Mouse (Mus musculus): ENCODE measurements around the gene Car1. TPM values are rescaled to one million over a fixed set of nuclear protein-coding genes. Genes with fewer than 3 reads are reported as not detected.

The Car1 gene
- total and polyA plus RNA-seq, 3 experiments: 1,720 to 6,361 (median 4,374) TPM

DNA sequence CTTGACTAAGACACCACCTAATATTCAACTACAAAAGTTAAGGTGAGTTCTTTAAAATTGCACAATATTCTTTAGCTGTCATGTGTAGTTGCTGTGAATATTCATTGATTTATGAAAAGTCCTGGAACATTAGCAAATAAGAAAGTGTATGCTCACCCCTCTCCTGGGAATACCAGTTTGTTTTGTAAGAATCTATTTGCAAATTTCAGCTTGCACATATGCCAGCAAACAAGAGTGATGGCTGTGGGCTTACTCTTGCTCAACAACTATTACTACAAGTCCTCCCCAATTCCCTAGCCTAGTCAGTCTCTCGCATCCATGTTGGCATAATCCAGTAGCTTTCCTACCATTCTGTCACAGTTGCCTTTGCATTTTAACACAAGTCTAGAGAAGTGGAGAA lies 52.5 kb downstream of the Car1 start:
- Histone ChIP-seq H3K4me3 (ENCODE audit: control insufficient read depth in 1 of 2, insufficient read depth in 1 of 2, low read depth in 2 of 2, low read length in 2 of 2) (no peak overlapping the region), H3K4me1 (ENCODE audit: control insufficient read depth in 1 of 2, insufficient read depth in 2 of 2, low read length in 2 of 2) (no peaks in the 10 kb centered on the region), H3K9ac (ENCODE audit: control insufficient read depth, low read depth, low read length, poor library complexity, severe bottlenecking) (no peak overlapping the region), H3K36me3 (ENCODE audit: control insufficient read depth in 1 of 2, insufficient read depth in 2 of 2, low read length in 2 of 2) (no peaks in the 10 kb centered on the region), H3K27me3 (ENCODE audit: control insufficient read depth in 1 of 2, insufficient read depth in 2 of 2, low read length in 2 of 2) (no peaks in the 10 kb centered on the region), H3K27ac (ENCODE audit: control insufficient read depth, low read depth, low read length) (no peak overlapping the region), H3K9me3 (replicated peaks; ENCODE audit: insufficient read depth, low read length) (no peaks in the 10 kb centered on the region), H3K79me2 (ENCODE audit: control insufficient read depth, insufficient read depth, low read length, poor library complexity) (no peaks in the 10 kb centered on the region)
- TF ChIP-seq MXI1 (IDR thresholded peaks at IDR 0.05; ENCODE audit: low read depth, low read length): no peak
- DNase-seq (ENCODE audit: low read depth, low spot score): no peak

GRCm38 (mm10) chr3:14746041-14746440 lies 62.1 kb downstream of the Car1 start:
- Histone ChIP-seq H3K27me3 (ENCODE audit: control insufficient read depth in 1 of 2, insufficient read depth in 2 of 2, low read length in 2 of 2) (no peaks in the 10 kb centered on the region; a peak in 1 of 4 replicates), H3K9ac (ENCODE audit: control insufficient read depth, low read depth, low read length, poor library complexity, severe bottlenecking) (no peak overlapping the region), H3K4me3 (ENCODE audit: control insufficient read depth in 1 of 2, insufficient read depth in 1 of 2, low read depth in 2 of 2, low read length in 2 of 2) (no peak overlapping the region), H3K27ac (ENCODE audit: control insufficient read depth, low read depth, low read length) (no peak overlapping the region), H3K4me1 (ENCODE audit: control insufficient read depth in 1 of 2, insufficient read depth in 2 of 2, low read length in 2 of 2) (no peaks in the 10 kb centered on the region), H3K36me3 (ENCODE audit: control insufficient read depth in 1 of 2, insufficient read depth in 2 of 2, low read length in 2 of 2) (no peaks in the 10 kb centered on the region), H3K79me2 (ENCODE audit: control insufficient read depth, insufficient read depth, low read length, poor library complexity) (no peaks in the 10 kb centered on the region), H3K9me3 (replicated peaks; ENCODE audit: insufficient read depth, low read length) (no peaks in the 10 kb centered on the region)
- DNase-seq (ENCODE audit: low read depth, low spot score): no peak
- no peak for TF ChIP-seq ZMIZ1 (IDR thresholded peaks at IDR 0.05; ENCODE audit: low read depth, low read length)
- TF ChIP-seq CHD1 (IDR thresholded peaks at IDR 0.05; ENCODE audit: low read depth, low read length): no peak
- TF ChIP-seq UBTF (IDR thresholded peaks at IDR 0.05; ENCODE audit: borderline replicate concordance, insufficient read depth, low read depth, low read length): no peak
- TF ChIP-seq ZNF384 (IDR thresholded peaks at IDR 0.05; ENCODE audit: low read depth, low read length): no peak
- no peak for TF ChIP-seq USF1 (IDR thresholded peaks at IDR 0.05; ENCODE audit: low read depth, low read length)
- no peak for TF ChIP-seq JUND (IDR thresholded peaks at IDR 0.05; ENCODE audit: low read depth, low read length)
- no peak for TF ChIP-seq ETS1 (IDR thresholded peaks at IDR 0.05; ENCODE audit: low read depth, low read length)

DNA sequence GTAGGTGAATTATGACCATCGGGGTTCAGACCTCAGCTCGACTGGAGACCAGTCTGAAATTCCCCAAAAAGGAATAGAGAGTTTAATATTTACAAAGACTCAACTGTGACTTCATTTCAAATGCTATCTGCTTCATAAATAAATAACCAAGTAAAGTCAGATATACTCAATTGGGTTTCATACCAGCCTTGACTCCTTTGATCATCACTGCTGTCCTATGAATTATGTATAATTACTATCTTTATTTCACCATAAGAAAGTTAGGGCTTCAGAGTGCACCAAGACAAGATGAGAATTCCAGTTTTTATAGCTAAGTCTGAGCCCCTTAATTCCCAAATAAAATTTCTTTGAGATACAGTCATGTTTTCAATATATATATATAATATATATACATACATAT lies 69.9 kb downstream of the Car1 start:
- no peak for DNase-seq (ENCODE audit: low read depth, low spot score)
- no peaks in the 10 kb centered on the region for H3K36me3 ChIP-seq (ENCODE audit: control insufficient read depth in 1 of 2, insufficient read depth in 2 of 2, low read length in 2 of 2)
- no peaks in the 10 kb centered on the region for H3K27me3 ChIP-seq (ENCODE audit: control insufficient read depth in 1 of 2, insufficient read depth in 2 of 2, low read length in 2 of 2)
- no peak overlapping the region for H3K27ac ChIP-seq (ENCODE audit: control insufficient read depth, low read depth, low read length)
- no peaks in the 10 kb centered on the region for H3K9me3 ChIP-seq (replicated peaks; ENCODE audit: insufficient read depth, low read length)
- H3K4me1 ChIP-seq (ENCODE audit: control insufficient read depth in 1 of 2, insufficient read depth in 2 of 2, low read length in 2 of 2): no peaks in the 10 kb centered on the region
- no peak overlapping the region for H3K9ac ChIP-seq (ENCODE audit: control insufficient read depth, low read depth, low read length, poor library complexity, severe bottlenecking)
- no peak for TF ChIP-seq POLR2A (IDR thresholded peaks at IDR 0.05; ENCODE audit: control insufficient read depth in 1 of 2, insufficient read depth in 1 of 2, low read depth in 1 of 2, low read length in 2 of 2, poor library complexity in 1 of 2)
- no peak for TF ChIP-seq ETS1 (IDR thresholded peaks at IDR 0.05; ENCODE audit: low read depth, low read length)
- no peak for TF ChIP-seq POLR2AphosphoS2 (IDR thresholded peaks at IDR 0.05; ENCODE audit: low read length)
- no peak for TF ChIP-seq JUND (IDR thresholded peaks at IDR 0.05; ENCODE audit: low read depth, low read length)
- TF ChIP-seq ZC3H11A (IDR thresholded peaks at IDR 0.05; ENCODE audit: low read depth, low read length): no peak
- no peak for TF ChIP-seq UBTF (IDR thresholded peaks at IDR 0.05; ENCODE audit: borderline replicate concordance, insufficient read depth, low read depth, low read length)
- no peak for TF ChIP-seq CHD2 (IDR thresholded peaks at IDR 0.05; ENCODE audit: low read length)
- TF ChIP-seq ELF1 (IDR thresholded peaks at IDR 0.05; ENCODE audit: low read depth, low read length): no peak
- TF ChIP-seq MXI1 (IDR thresholded peaks at IDR 0.05; ENCODE audit: low read depth, low read length): no peak
- no peak for TF ChIP-seq EP300 (IDR thresholded peaks at IDR 0.05; ENCODE audit: low read depth in 1 of 2, low read length in 2 of 2)
- no peak for TF ChIP-seq NRF1 (IDR thresholded peaks at IDR 0.05; ENCODE audit: insufficient read depth, low read depth, low read length, poor library complexity, severe bottlenecking)
- TF ChIP-seq USF2 (IDR thresholded peaks at IDR 0.05; ENCODE audit: borderline replicate concordance in 1 of 2, insufficient read depth in 1 of 2, low read depth in 1 of 2, low read length in 2 of 2): no peak
- TF ChIP-seq MEF2A (IDR thresholded peaks at IDR 0.05; ENCODE audit: extremely low read depth, insufficient replicate concordance, low read depth, low read length, poor library complexity, severe bottlenecking): no peak
- no peak for TF ChIP-seq E2F4 (IDR thresholded peaks at IDR 0.05; ENCODE audit: borderline replicate concordance, low read depth, low read length)
- TF ChIP-seq MAZ (IDR thresholded peaks at IDR 0.05; ENCODE audit: low read depth, low read length): no peak
- TF ChIP-seq KAT2A (conservative IDR thresholded peaks at IDR 0.05; ENCODE audit: low read depth, low read length): no peak
- TF ChIP-seq CTCF (IDR thresholded peaks at IDR 0.05 in 2 of 3, conservative IDR thresholded peaks at IDR 0.05 in 1 of 3; ENCODE audit: control insufficient read depth in 1 of 3, insufficient read depth in 1 of 3, low read depth in 2 of 3, low read length in 3 of 3, poor library complexity in 1 of 3, severe bottlenecking in 1 of 3): no peak
- no peak for TF ChIP-seq ZKSCAN1 (IDR thresholded peaks at IDR 0.05; ENCODE audit: low read depth, low read length)
- no peak overlapping the region for H3K4me3 ChIP-seq (ENCODE audit: control insufficient read depth in 1 of 2, insufficient read depth in 1 of 2, low read depth in 2 of 2, low read length in 2 of 2)
- no peaks in the 10 kb centered on the region for H3K79me2 ChIP-seq (ENCODE audit: control insufficient read depth, insufficient read depth, low read length, poor library complexity)
